Mouse (Mus musculus): ENCODE measurements at regions not wholly inside any gene's neighbourhood (a gene's known extent, or its start where the extent isn't known, plus 50 kb on each side); places are given as distances from the start of the nearest gene placed in this dataset.

DNA sequence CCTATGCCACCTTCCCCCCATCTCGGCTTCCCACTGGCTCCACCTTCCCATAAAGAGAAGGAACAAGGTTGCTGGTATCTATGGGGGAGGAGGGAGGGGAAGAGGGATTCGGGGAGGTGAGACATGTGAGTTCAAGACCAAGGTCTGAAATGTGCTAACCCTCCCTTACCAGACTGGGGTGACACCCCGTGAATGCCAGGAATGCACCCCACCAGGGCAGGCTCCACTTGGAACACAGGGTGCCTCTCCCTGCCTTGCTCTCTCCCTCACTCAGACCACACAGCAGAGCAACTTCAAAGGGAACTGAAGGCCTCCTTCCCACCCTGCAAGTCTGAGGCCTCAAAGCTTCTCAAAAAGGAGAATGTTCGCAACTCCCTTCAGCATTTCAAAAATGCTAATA lies 230.5 kb upstream of the Rgma start:
- TF ChIP-seq EP300 (IDR thresholded peaks at IDR 0.05; ENCODE audit: low read depth in 1 of 2, low read length in 2 of 2) (no peak), NELFE (IDR thresholded peaks at IDR 0.05; ENCODE audit: low read depth, low read length) (no peak), CTCF (IDR thresholded peaks at IDR 0.05 in 2 of 3, conservative IDR thresholded peaks at IDR 0.05 in 1 of 3; ENCODE audit: control insufficient read depth in 1 of 3, insufficient read depth in 1 of 3, low read depth in 2 of 3, low read length in 3 of 3, poor library complexity in 1 of 3, severe bottlenecking in 1 of 3) (no peak), CHD2 (IDR thresholded peaks at IDR 0.05; ENCODE audit: low read length) (no peak), POLR2A (IDR thresholded peaks at IDR 0.05; ENCODE audit: control insufficient read depth in 1 of 2, insufficient read depth in 1 of 2, low read depth in 1 of 2, low read length in 2 of 2, poor library complexity in 1 of 2) (no peak), HCFC1 (IDR thresholded peaks at IDR 0.05; ENCODE audit: low read depth, low read length) (no peak), ELF1 (IDR thresholded peaks at IDR 0.05; ENCODE audit: low read depth, low read length) (no peak), USF1 (IDR thresholded peaks at IDR 0.05; ENCODE audit: low read depth, low read length) (no peak), E2F4 (IDR thresholded peaks at IDR 0.05; ENCODE audit: borderline replicate concordance, low read depth, low read length) (no peak), UBTF (IDR thresholded peaks at IDR 0.05; ENCODE audit: borderline replicate concordance, insufficient read depth, low read depth, low read length) (no peak)

Measured in MEL (cell line).